Mouse (Mus musculus) left cerebral cortex, postnatal 14 days (tissue): ENCODE measurements around the gene Zcchc14. TPM values are rescaled to one million over a fixed set of nuclear protein-coding genes. Genes with fewer than 3 reads are reported as not detected.

Source experiments
- DNase-seq, 2 experiments: peaks; one replicate each; pipeline ENCODE4 v3.0.0; 2021 to 2022; ENCODE audit warnings: low spot score in 2 of 2, mixed read lengths in 1 of 2
- intact Hi-C: fragments of 180-260 bp; cut with DNase I; formaldehyde crosslinking; loops from one replicate; pipeline ENCODE4 v1.15.1; 2025
- total RNA-seq, 2 experiments: library from RNA; stranded (reverse); gene quantifications; 2 replicates each; pipeline ENCODE4 v1.2.3; 2021

The Zcchc14 gene
- total RNA-seq, 2 experiments from 2014 or later: 71.8 to 75.9 TPM

DNA sequence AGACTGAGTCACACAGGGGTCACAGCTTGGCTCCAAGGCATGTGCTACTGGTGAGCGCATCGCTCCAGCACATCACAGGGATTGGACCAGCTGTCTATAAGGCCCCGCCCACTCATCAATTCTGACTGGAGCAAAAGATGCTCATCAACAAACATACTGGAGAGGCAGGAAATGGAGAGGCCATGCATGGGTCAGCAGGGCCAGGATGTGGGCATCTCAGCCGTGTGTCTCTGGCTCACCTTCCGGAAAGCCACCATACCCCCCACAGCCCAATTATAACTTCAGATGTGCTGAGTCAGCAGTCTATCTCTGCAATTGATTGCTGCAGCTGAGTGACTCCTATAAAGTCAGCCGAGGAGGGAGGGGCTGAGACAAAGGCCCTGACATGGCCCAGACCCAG, 84.4 kb downstream of the Zcchc14 start:
- no peak for DNase-seq
- intact Hi-C loops: no loop called here

DNA sequence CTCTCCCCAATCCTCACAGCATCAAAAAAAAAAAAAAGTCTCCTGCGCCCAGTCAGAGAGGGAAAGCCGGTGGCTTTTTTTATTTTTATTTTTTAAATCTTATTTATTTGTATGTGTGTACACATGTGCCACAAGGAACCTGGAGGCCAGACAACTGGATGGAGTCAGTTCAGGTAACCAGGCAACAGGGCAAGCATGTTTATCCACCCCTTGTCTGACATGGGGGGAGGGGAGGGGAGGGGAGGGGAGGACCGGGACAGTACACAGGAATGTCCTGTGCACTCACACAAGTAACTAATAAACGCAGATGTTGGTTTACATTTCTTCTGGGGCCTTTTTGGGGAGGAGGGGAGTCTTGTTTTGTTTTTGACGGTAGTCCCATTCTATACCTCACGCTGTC, 89.0 kb downstream of the Zcchc14 start:
- intact Hi-C loops: no loop called here
- no peak for DNase-seq

- DNase-seq: no peak
- intact Hi-C loops: no loop called here
These were observed 89.8 kb downstream of the Zcchc14 start for GRCm38 (mm10) chr8:121562941-121563351.

DNA sequence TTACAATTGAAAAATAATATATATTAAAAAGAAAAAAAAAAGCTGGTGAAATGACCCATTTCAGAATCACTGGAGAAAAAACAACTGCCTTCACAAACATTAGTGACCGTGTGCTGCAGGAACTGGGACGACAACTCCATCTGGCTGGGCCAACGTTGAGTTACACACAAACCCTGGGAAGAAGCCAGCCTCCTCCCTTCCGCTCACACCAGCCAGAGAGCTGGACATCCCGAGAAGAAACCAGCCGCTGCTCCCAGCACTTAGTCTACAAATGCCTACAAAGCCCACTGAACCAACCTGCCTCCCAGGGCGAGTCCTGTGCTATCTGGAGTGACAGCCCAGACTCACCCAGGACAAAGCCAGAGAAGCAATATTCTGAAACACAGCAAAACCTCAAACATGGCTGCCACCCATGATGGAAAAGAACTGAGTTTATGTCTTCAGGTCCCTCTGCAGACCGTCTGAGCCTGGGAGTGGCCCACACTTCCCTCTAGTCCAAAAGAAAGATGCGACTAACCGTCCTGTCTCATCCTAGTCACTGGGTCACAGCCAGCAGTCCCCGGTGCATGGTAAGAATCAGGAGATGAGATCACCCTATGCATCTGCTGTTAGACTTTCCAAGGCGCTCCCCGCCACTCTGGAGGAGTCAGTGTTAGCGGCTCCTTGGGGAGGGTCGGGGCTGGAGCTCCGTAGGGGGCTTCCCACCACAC, 90.9 kb downstream of the Zcchc14 start:
- no peak for DNase-seq
- intact Hi-C loops: no loop called here

- intact Hi-C loops: no loop called here
- DNase-seq: no peak
These were observed 92.1 kb downstream of the Zcchc14 start for GRCm38 (mm10) chr8:121560432-121561100.

DNA sequence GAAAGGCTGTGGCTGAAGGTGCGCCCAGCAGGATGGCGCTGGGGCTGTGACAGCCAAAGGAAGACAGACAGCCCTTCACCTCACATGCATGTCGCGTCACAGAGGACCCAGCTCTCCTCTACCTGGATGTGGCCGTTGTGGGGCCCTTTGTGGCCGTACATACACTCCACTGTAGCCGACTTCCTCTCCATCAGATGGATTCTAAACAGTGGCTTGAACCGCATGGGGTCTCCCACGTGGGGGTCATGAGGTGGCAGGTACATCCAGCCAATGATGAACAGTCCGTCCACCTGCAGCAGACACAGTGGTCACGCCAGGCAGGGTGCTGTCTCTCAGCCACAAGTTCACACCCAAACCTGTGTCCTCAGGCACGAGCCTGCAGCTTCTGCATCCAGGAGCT, 92.9 kb downstream of the Zcchc14 start:
- intact Hi-C loops: no loop called here
- no peak for DNase-seq

GRCm38 (mm10) chr8:121558538-121558937, 94.2 kb downstream of the Zcchc14 start:
- intact Hi-C loops: no loop called here
- no peak for DNase-seq

GRCm38 (mm10) chr8:121557746-121558145, 95.0 kb downstream of the Zcchc14 start:
- intact Hi-C loops: no loop called here

GRCm38 (mm10) chr8:121553831-121554475, 98.7 kb downstream of the Zcchc14 start:
- intact Hi-C loops: no loop called here
- no peak for DNase-seq

More at GRCm38 (mm10) chr8:121557746-121558145, 95.0 kb downstream of the Zcchc14 start:
- DNase-seq: no peak

DNA sequence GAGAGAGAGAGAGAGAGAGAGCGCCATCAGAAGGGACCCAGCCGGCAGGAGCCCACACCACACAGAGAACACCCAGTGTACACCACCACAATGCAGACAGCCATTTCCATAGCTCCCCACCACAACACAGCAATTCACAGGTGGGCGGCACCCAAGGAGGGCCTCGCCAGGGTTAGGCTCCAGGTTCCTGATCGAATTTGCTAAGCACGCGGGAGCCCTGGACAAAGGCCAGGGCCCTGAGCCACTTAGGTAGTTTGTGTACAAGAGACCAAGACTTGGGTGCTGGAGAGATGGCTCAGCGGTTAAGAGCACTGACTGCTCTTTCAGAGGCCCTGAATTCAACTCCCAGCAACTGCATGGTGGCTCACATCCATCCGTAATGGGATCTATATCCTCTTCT, 100.2 kb downstream of the Zcchc14 start:
- DNase-seq: no peak
- intact Hi-C loops: no loop called here

DNA sequence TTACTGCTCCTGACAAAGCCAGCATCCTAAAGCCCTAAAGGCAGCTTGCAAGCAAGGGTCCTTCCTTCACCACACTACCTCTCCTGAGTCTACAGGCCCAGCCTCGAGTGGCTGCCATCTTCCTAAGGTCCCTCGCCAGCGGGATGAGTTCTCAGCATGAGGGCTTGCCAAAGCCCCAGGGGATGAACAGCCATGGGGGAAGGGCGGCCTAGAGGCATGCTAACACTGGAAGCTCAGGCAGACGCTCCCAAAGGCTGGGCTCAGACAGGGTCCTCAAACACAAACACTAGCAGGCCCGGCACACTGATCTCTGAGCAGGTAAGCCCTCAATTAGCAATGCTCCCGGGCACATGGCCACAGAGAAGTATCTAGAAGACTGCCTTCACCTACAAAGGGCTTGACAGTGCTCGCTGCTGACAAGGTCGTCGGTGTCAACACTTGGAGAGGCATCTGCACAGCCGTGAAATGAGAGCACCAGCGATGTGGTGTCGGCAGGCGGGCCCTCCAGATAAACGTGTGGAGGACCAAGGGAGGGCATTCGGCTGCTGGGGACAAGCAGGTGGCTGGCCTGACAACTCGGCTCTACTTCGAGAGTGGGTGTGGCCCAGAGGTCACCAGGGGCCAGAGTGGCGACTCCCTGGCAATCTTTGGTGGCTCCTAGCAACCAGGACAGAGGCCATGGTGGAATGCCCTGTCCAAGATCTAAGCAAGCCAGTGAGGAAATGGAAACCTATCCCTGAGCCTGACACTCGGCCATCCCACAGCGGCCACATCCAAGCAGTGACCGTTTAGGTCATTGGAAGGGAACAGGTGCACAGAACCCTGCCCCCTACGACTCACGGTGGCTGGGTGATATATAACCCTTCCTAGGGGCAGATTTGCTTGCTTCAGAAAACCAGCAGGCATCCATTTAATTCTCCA, 101.4 kb downstream of the Zcchc14 start:
- intact Hi-C loops: no loop called here
- DNase-seq: no peak

DNA sequence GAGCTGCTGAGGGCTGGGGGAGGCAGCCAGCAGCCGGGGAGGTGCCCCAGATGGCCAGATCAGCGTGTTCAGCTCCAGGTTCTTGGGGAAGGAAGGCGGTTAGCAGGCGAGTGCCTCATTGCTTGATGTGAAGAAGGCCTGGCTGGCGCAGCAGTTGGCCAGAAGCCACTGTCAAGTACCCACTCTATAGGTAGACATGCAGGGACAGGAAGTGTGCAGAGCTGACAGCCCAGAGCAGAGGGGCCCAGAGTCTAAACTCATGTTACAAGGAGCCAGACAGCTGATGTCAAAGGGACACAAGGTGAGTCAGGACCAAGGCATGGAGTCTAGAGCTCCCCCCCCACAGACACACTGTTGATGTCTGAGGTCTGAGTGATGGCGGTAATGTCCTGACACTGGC, 102.6 kb downstream of the Zcchc14 start:
- intact Hi-C loops: no loop called here
- DNase-seq: no peak

Other genes starting within 250 kb of the Zcchc14 start
- gene 1700018B08Rik, start 108.6 kb downstream of the Zcchc14 start, total RNA-seq: not detected
- 100 to 1,000 TPM; 101 to 104 TPM for gene Fbxo31, start 74.1 kb downstream of the Zcchc14 start, total RNA-seq
- 100 to 1,000 TPM; 181 to 183 TPM for gene Map1lc3b, start 62.5 kb downstream of the Zcchc14 start, total RNA-seq
- gene Jph3, start 76.7 kb upstream of the Zcchc14 start, total RNA-seq: 100 to 1,000 TPM; 187 to 192 TPM
- gene Klhdc4, start 176.7 kb upstream of the Zcchc14 start, total RNA-seq: 10 to 100 TPM; 26.0 to 27.1 TPM